Mouse (Mus musculus) NIH3T3 (cell line): ENCODE results near the gene Washc4.

ENCODE experiments used
- DNase-seq: peaks from one replicate; pipeline ENCODE4 v3.0.0-alpha.2; 2012; ENCODE audit warnings: low read depth

Washc4 gene

GRCm38 (mm10) chr10:83637295-83637694 is 93.7 kb downstream of the Washc4 start:
- peak; percentile 88 for DNase-seq

- DNase-seq: no peak
These were observed 96.4 kb downstream of the Washc4 start for GRCm38 (mm10) chr10:83639881-83640386.

GRCm38 (mm10) chr10:83641641-83642040 is 98.1 kb downstream of the Washc4 start:
- DNase-seq: peak; percentile 26

- no peak for DNase-seq
These were observed 100.6 kb downstream of the Washc4 start for GRCm38 (mm10) chr10:83644167-83644566.

- DNase-seq: no peak
These were observed 101.5 kb downstream of the Washc4 start for GRCm38 (mm10) chr10:83644865-83645715.

- no peak for DNase-seq
These were observed 102.1 kb downstream of the Washc4 start for GRCm38 (mm10) chr10:83645716-83645990.
